Mouse (Mus musculus): Measurements from ENCODE around the gene Ranbp17.

DNA sequence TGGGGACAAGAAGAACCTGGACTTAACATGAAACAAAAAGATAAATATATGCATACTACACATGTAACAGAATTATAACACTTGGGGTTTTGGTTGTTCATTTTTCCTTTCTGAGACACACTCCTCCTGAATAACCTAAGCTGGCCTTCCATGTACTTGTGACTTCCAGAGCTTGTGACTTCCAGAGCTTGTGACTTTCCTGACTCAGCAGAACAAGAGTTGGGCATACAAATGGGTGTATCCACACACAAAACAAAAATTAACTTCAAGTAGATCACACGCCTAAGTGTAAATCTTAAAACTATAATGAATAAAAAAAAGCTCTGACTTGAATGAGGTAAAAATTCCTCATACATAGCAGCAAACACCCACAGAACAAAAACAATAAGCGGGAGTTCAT is 36.9 kb downstream of the Ranbp17 start:
- TF ChIP-seq CTCF (conservative IDR thresholded peaks at IDR 0.05; ENCODE audit: low read length) (no peak), NANOG (IDR thresholded peaks at IDR 0.05; ENCODE audit: borderline replicate concordance, low read length) (no peak), POU5F1 (IDR thresholded peaks at IDR 0.05; ENCODE audit: borderline replicate concordance, low read length) (no peak)

Measured in E14TG2a.4 (cell line).